Mouse (Mus musculus): ENCODE measurements around the gene Sirt7. TPM values are rescaled to one million over a fixed set of nuclear protein-coding genes. Genes with fewer than 3 reads are reported as not detected.

Gene Sirt7
- total RNA-seq (2023), result 126 TPM

DNA sequence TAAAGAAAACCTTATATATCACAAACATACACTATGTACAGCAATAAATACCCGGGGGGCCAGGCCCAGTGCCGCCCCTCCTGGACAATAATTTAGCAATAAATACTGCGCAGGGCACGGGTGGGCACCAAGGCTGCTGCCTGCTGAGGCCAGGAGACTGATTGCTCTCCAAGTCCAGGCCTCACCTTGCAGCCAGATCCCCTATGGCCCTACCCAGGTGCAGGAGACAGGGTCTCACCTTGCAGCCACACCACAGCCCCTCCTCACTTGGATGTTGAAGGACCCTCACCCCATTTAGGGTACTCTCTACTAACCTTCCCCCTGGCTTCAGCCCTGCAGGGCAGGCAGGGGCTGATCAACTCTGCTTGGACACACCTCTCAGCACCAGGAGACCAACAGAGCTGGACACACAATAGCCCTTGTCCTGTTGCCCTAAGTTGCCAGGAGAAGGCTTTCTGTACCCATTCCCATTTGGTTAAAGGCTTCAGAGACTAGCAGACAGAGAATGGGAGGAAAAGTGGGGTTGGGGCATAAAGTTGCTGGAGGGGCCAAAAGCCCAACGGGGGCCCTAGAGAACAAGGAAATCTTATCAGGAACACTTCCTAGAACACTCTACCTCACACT is at the start of gene Sirt7:
Gene Sirt7 (minus strand): TSS at position 89 of the 624 bp plus-strand sequence.

DNA sequence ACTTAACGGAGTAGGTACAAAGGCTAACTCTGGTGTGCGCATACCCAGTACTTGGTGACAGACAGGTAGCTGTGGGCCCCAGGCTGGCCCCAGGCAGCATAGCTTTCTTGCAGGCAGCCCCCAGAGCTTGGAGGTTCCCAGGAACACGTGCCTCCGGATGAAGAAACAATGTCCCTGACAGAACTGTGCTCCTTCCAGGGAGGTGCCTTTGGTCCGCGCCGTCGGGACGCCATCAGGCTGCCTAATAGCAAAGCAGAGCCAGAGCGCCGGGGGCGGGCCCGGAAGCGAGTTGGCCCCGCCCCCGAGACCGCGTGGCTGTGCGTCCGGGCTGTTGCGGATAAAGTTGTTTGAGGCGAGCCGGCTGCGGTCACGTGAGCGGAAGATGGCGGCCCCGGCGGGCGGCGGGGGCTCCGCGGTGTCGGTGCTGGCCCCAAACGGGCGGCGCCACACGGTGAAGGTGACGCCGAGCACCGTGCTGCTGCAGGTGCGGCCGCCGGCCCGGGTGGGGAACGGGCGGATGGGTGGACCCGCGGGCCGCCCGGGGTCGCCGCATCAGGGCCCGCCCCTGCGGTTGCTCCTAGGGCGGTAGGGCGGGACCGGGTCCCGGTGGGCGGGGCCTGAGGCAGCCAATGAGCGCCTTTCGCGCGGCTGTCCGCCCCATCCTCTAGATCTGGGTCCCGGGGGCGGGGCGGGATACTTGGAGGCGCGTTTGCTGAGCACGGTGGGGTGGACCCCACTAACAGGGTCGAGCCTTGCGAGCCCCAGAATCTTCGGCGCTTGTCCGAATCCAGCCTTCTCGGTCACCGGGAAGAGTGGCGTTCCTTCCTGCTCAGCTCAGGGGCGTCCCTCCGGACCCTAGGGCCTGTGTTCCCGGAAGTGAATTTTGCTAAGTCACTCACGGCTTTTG is 47.9 kb upstream of the Sirt7 start, which contains the start of gene Aspscr1:
Gene Aspscr1 (plus strand): TSS at position 287 of the 907 bp plus-strand sequence.

DNA sequence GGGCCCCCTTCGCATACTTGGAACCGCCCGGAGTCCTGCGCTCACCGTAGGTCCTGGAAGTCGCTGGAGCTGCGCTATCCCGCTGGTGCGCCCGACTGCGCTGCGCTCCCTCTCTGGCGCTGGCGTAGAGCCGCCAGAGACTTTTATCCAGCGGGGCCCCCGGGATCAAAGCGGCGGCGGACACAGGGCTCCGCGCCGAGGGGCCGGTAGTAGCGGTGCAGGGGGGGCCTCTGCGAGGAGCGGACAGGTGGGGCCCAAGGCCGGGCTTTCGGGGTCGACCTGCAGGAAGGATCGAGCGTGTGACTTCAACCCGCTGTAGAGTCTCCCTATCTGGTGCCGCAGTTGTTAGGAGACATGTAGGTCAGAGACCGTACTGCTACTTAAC is 36.0 kb upstream of the Sirt7 start, which contains the start of gene Notum:
Gene Notum (minus strand): TSS at position 100 of the 385 bp plus-strand sequence.

DNA sequence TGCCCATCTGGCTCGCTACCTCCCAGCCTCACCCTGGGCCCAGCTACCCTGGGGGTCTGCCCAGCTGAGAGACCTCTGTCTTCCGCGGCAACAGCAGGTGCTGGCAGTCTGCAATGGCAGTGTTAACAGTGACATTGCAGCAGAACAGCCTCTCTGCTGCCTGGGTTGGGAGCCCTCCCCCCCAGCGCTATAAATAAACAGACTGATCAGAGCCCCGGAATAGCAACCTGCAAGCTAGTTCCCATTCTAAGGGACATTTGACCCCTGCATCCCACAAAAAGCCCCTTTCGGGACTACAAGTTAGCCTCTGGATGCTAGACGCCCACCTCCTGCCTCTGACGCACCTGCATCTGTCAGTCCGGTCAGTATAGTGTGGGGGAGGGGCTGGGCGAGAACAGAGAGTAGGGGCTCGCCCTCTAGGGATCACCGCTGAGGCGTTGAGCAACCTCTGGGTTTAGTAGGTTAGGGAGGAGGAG is 23.0 kb upstream of the Sirt7 start, which contains the start of gene Myadml2:
Gene Myadml2 (minus strand): TSS at position 158 of the 476 bp plus-strand sequence.

DNA sequence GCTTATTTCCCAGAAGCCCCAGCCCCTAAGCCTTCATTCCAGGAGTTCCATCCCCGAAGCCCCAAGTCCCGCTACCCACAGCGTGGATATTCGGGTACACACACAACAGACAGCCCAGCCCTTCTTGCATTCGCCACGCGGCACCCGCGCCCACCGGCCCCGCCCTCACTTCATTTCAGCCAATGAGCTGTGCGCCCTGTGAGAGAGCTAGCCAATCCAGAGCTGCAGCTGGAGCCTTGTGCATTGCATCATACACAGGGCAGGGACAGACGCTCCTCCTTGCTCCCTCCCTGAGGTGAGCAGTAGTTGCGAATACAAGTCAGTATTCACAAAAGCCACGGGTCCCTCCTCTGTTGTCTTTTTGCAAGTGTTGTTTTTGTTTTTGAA is 18.6 kb upstream of the Sirt7 start, which contains the start of gene Pycr1:
Gene Pycr1 (minus strand): TSS at position 169 of the 387 bp plus-strand sequence.

DNA sequence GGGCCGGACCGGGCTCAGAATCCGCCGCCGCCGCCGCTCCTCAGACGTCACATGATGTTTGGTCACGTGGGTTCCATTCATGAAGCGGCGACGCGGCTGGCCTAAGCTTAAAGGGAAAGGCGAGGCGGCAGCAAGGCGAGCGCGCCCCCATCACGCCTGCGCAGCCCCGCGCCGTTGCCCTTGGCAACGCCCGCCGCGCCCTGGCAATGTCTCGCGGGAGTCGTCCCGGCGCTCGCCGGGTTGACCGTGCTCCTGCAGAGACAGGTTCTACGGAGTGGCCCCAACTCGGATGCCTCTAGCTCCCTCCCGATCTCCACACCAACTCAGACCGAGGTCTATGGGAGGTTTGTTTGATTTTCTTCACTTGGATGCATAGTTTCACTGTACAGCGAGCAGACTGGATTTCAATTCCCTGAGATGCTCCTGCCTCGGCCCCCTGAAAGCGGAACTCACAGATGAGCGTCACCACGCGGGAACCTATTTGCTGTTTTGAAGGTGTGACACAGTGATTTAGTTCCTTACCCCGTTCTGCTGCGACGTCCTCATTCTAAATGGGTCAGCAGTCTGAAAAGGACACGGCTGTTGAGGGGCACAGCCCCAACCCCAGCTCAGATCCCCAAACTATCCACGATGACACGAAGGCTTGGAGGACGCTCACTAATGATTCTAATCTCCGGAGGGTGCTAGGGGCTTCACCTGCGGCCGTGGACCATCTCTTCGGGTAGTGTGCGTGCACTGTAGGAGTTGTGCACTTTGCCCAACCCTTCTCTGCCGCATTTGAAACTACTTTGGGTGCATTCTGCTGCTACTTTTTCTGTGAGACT is 8.7 kb upstream of the Sirt7 start, which contains the start of gene Mafg:
Gene Mafg (minus strand): TSS at position 81 of the 824 bp plus-strand sequence.

DNA sequence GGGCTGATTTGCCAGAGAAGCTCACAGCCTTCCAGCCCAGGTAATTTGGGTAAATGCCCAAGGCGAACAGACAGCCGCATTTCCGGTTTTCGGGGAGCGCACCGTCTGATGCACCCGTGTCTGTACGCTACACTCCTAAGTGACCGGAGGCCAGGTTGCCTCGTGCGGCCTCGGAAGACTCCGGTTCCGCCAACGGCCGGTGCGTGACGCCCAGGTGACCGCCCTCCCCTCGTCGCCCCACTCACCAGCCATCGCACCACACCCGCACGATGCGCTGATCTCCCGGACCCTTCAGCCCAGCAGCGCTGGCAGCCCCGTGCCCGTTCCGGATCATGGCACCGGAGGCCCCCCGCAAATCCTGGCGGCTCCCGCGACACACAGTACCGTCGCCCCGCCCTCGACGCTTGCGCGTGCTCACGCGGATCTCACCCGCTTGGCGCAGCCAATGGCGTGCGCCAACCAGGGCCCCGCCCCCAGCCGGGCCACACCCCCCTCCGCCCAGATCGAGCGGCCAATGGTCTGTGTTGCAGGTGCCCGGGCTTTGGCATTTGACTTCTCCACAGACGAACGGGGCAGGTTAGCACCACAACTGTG is 7.4 kb downstream of the Sirt7 start, which contains the start of gene Pcyt2:
Gene Pcyt2 (minus strand): TSS at position 418 of the 594 bp plus-strand sequence.

DNA sequence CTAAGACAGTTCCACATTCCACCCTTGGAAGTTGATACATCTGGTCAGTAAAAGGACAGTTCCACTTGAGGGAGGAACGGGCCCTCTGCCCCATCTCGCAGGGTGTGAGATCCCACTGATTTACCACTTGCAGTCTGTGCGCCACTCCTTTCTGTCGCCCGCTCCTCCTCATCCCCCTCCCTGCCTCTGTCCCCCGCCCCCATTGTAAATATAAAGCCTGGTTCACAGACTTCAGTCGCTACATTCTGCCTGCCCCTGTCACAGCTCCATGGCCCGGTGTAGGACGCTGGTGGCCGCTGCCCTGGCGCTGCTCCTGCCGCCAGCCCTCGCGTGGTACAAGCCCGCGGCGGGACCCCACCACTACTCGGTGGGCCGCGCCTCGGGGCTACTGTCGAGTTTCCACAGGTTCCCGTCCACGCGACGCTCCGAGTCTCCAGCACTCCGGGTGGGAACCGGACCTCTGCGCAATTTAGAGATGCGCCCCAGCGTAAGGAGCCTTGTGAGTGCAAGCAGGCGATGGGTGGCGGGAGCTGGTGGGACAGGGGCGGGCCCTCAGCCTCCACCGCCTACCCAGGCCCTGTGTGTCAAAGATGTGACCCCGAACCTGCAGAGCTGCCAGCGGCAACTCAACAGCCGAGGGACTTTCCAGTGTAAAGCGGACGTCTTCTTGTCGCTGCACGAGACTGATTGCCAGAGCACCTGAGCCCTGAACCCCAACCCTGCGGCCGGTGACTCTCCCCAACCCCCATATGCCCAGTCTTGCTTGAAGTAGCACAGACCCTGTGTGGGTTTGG is 16.6 kb downstream of the Sirt7 start, which contains the start of gene Npb:
Gene Npb (plus strand): TSS at position 237 of the 794 bp plus-strand sequence.

DNA sequence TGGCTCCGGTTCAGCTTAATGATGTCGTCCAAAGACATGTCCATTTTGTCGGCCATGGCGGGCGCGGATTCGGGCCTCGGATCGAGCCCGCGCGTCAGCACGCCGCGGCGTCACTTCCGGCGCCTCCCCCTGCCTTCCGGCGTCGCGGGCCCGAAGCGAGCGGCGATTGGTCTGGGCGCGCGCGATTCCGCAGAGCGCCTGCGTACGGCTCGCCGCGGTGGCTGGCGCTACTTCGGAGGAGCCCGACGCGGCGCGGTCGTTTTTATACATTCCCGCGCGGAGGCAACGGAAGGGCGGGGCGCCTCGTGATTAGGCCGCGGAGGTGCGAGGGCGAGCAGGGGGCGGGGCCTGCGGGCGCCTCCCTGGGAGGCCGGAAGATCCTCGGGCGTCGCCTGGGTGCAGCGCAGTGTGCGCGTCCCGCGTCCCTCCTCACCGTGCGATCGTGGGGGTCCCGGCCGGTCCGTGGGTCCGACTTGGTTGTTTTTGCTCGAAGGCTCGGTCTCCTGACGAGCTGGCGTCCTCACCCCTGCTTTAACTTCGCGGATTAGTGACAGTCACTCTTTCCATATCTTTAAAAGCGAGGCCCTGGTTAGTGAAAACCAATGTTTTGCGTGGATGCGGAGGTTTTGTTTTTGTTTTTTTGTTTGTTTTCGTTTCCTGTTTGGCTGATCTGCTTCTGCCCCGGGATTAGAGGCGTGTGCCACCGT is 26.6 kb downstream of the Sirt7 start, which contains the start of the genes Alyref and Anapc11:
Gene Alyref (minus strand): TSS at position 83 of the 707 bp plus-strand sequence.
Gene Anapc11 (plus strand): TSS at position 139 of the 707 bp plus-strand sequence.

DNA sequence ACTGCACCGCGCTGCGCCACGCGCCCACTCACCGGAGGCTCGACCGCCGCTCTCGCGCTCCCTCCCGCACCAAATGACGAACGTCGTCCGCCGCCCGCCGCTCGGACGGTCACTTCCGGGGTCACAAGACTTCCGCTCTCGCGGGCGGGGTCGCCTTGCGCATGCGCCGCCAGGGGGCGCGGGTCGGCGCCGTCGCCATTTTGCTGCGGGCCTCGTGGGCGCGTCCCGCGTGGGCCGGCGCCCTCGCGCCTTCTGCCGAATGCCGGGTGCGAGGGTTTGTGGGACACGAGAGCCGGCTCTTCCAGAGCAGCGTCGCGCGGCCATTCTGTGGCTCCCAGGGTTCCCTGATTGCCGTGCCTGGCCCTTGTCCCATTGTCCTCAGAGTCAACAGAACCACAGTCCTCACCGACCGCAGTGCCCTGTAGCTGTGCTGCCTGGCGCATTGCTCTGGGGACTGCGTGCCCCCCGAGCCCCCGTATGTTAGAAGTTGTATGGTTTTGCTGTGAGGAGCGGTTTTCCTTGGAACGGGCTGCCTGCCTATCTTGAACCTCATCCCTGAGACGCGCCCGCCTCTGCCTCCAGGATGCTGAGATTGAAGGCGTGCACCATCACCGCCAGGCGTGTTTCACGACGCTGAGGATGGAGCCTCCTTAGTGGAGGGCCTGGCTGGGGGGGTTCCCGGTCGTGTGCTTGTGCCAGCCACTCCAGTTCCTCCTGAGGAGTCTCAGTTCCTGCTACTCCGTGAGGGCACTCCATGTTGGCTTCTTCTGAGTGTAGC is 43.4 kb downstream of the Sirt7 start, which contains the start of gene Arhgdia:
Gene Arhgdia (minus strand): TSS at position 135 of the 778 bp plus-strand sequence.

DNA sequence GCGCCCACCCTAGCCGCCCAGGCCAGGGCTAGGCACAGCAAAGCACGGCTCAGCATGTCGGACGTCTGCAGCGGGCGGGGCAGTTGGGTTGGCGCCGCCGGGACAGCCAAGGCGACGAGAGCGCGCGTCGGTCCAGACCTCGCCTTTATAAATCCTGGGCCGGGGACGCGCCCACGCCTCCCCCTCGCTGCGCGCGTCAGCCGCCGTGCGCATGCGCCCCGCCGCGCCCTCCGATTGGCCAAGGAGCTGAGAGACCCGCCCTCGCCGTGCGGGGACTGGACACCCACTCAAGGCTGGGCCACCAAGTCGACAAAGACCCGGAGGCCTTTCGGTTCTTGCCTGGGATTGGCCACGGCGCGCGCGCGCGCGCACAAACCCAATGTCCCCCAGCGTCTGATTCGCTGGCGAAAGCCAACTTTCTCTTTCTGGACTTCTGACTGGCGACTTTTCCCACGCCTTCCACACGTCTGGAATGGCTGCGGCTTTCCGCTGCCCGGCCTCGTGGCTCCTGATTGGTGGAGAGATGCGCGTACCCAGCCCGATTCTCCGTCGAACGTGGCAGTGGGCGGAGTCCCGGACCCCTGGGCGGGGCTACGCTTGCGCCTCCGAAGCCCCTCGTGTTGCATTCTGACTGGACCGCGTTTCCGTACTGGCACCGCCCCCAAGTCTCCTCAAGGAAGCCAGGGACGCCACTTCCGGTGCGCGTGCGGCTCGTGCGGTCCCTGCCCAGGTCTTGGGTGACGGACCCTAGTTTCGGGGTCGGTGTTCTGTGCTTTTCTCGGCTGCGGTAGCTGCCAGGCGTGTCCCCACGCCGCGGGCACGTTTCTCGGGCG is 52.1 kb downstream of the Sirt7 start, which contains the start of gene P4hb:
Gene P4hb (minus strand): TSS at position 502 of the 833 bp plus-strand sequence.

Other genes with a start within 250 kb of the Sirt7 start
- 19.7 TPM for gene Faap100, start 246.5 kb downstream of the Sirt7 start, total RNA-seq (2023)
- gene Nploc4, start 187.5 kb downstream of the Sirt7 start, total RNA-seq (2023), result 45.7 TPM
- gene Tspan10, start 182.6 kb downstream of the Sirt7 start, total RNA-seq (2023), result 14.2 TPM
- gene Pde6g, start 171.7 kb downstream of the Sirt7 start, total RNA-seq (2023), result 0.77 TPM
- gene Oxld1, start 167.2 kb downstream of the Sirt7 start, total RNA-seq (2023), result 2.9 TPM
- gene Ccdc137, start 167.1 kb downstream of the Sirt7 start, total RNA-seq (2023), result 28.4 TPM
- 10.8 TPM for gene Arl16, start 157.6 kb downstream of the Sirt7 start, total RNA-seq (2023)
- 36.0 TPM for gene Mrpl12, start 140.6 kb downstream of the Sirt7 start, total RNA-seq (2023)
- gene Slc25a10, start 133.4 kb downstream of the Sirt7 start, total RNA-seq (2023), result 11.0 TPM
- not detected for gene Gcgr, start 94.5 kb downstream of the Sirt7 start, total RNA-seq (2023)
- gene Mcrip1, start 75.5 kb downstream of the Sirt7 start, total RNA-seq (2023), result 41.2 TPM
- gene Ppp1r27, start 74.1 kb downstream of the Sirt7 start, total RNA-seq (2023), result not detected
- gene P4hb, start 52.0 kb downstream of the Sirt7 start, total RNA-seq (2023), result 159 TPM
- 371 TPM for gene Arhgdia, start 43.6 kb downstream of the Sirt7 start, total RNA-seq (2023)
- gene Alyref, start 26.9 kb downstream of the Sirt7 start, total RNA-seq (2023), result 93.3 TPM
- 84.8 TPM for gene Anapc11, start 26.8 kb downstream of the Sirt7 start, total RNA-seq (2023)
- gene Npb, start 16.8 kb downstream of the Sirt7 start, total RNA-seq (2023), result 3.2 TPM
- 121 TPM for gene Pcyt2, start 7.3 kb downstream of the Sirt7 start, total RNA-seq (2023)
- 28.8 TPM for gene Mafg, start 8.4 kb upstream of the Sirt7 start, total RNA-seq (2023)
- gene Pycr1, start 18.5 kb upstream of the Sirt7 start, total RNA-seq (2023), result 1.9 TPM
- not detected for gene Myadml2, start 22.9 kb upstream of the Sirt7 start, total RNA-seq (2023)
- gene Notum, start 35.9 kb upstream of the Sirt7 start, total RNA-seq (2023), result not detected
- gene Aspscr1, start 47.7 kb upstream of the Sirt7 start, total RNA-seq (2023), result 104 TPM
- gene Cenpx, start 88.5 kb upstream of the Sirt7 start, total RNA-seq (2023), result 33.8 TPM
- gene Lrrc45, start 88.7 kb upstream of the Sirt7 start, total RNA-seq (2023), result 28.8 TPM
- 1.7 TPM for gene Rac3, start 96.2 kb upstream of the Sirt7 start, total RNA-seq (2023)
- gene Dcxr, start 102.0 kb upstream of the Sirt7 start, total RNA-seq (2023), result not detected
- gene Cbr2, start 106.9 kb upstream of the Sirt7 start, total RNA-seq (2023), result not detected
- gene Hmga1b, start 137.6 kb upstream of the Sirt7 start, total RNA-seq (2023), result 35.1 TPM
- 13.1 TPM for gene Rfng, start 159.0 kb upstream of the Sirt7 start, total RNA-seq (2023)
- gene Gps1, start 159.0 kb upstream of the Sirt7 start, total RNA-seq (2023), result 55.1 TPM
- 48.2 TPM for gene Dus1l, start 171.2 kb upstream of the Sirt7 start, total RNA-seq (2023)
- gene Fasn, start 199.3 kb upstream of the Sirt7 start, total RNA-seq (2023), result 110 TPM

Data from CD8-positive naive resting alpha-beta T cell, adult 57 days (primary cell).